Mouse (Mus musculus): ENCODE measurements at regions not wholly inside any gene's neighbourhood (a gene's known extent, or its start where the extent isn't known, plus 50 kb on each side); places are given as distances from the start of the nearest gene placed in this dataset.

GRCm38 (mm10) chr7:125263756-125264155, 180.7 kb upstream of the Kdm8 start:
- no peak for DNase-seq (ENCODE audit: low spot score)

- DNase-seq (ENCODE audit: low spot score), result no peak
Measured at GRCm38 (mm10) chr7:125270711-125271110, 173.8 kb upstream of the Kdm8 start.

GRCm38 (mm10) chr7:125271356-125271755, 173.1 kb upstream of the Kdm8 start:
- no peak for DNase-seq (ENCODE audit: low spot score)

- DNase-seq (ENCODE audit: low spot score), result no peak
Measured at GRCm38 (mm10) chr7:125281371-125281770, 163.1 kb upstream of the Kdm8 start.

GRCm38 (mm10) chr7:125295226-125295625, 149.2 kb upstream of the Kdm8 start:
- DNase-seq (ENCODE audit: low spot score), result no peak

- DNase-seq (ENCODE audit: low spot score), result no peak
Measured at GRCm38 (mm10) chr7:125308433-125308832, 136.0 kb upstream of the Kdm8 start.

- no peak for DNase-seq (ENCODE audit: low spot score)
Measured at GRCm38 (mm10) chr7:125310971-125311370, 133.5 kb upstream of the Kdm8 start.

- no peak for DNase-seq (ENCODE audit: low spot score)
Measured at GRCm38 (mm10) chr7:125313604-125314003, 130.9 kb upstream of the Kdm8 start.

GRCm38 (mm10) chr7:125334769-125335168, 109.7 kb upstream of the Kdm8 start:
- no peak for DNase-seq (ENCODE audit: low spot score)

- DNase-seq (ENCODE audit: low spot score), result no peak
Measured at GRCm38 (mm10) chr7:125335586-125336165, 108.8 kb upstream of the Kdm8 start.

GRCm38 (mm10) chr7:125336826-125337225, 107.7 kb upstream of the Kdm8 start:
- DNase-seq (ENCODE audit: low spot score), result no peak

- no peak for DNase-seq (ENCODE audit: low spot score)
Measured at GRCm38 (mm10) chr7:125338177-125338751, 106.2 kb upstream of the Kdm8 start.

- DNase-seq (ENCODE audit: low spot score), result no peak
Measured at GRCm38 (mm10) chr7:125340326-125340905, 104.1 kb upstream of the Kdm8 start.

- no peak for DNase-seq (ENCODE audit: low spot score)
Measured at GRCm38 (mm10) chr7:125349606-125350005, 94.9 kb upstream of the Kdm8 start.

- no peak for DNase-seq (ENCODE audit: low spot score)
Measured at GRCm38 (mm10) chr7:125354211-125354610, 90.3 kb upstream of the Kdm8 start.

- DNase-seq (ENCODE audit: low spot score), result no peak
Measured at GRCm38 (mm10) chr7:125354956-125355355, 89.5 kb upstream of the Kdm8 start.

GRCm38 (mm10) chr7:125358016-125358415, 86.5 kb upstream of the Kdm8 start:
- no peak for DNase-seq (ENCODE audit: low spot score)

GRCm38 (mm10) chr7:125383021-125383420, 61.5 kb upstream of the Kdm8 start:
- DNase-seq (ENCODE audit: low spot score), result no peak

GRCm38 (mm10) chr7:125384171-125384570, 60.3 kb upstream of the Kdm8 start:
- no peak for DNase-seq (ENCODE audit: low spot score)

GRCm38 (mm10) chr7:125392536-125392935, 51.9 kb upstream of the Kdm8 start:
- DNase-seq (ENCODE audit: low spot score), result peak; percentile 16

- no peak for DNase-seq (ENCODE audit: low spot score)
Measured at GRCm38 (mm10) chr7:125393228-125393627, 51.2 kb upstream of the Kdm8 start.

GRCm38 (mm10) chr7:125393654-125394346, 50.7 kb upstream of the Kdm8 start:
- peak; percentile 94 for DNase-seq (ENCODE audit: low spot score)
